Mouse (Mus musculus) cerebellum, postnatal 14 days (tissue): ENCODE results near the gene Gm7075.
"Not testable (repeated sequence)": the region's sequence is repeated elsewhere in the genome, so short reads cannot be mapped to it uniquely, and the experiment has no call there.

Experiments used
- DNase-seq, 2 experiments: peaks; one replicate each; pipeline ENCODE4 v3.0.0; 2021; ENCODE audit warnings: mixed read lengths in 2 of 2

The Gm7075 gene

DNA sequence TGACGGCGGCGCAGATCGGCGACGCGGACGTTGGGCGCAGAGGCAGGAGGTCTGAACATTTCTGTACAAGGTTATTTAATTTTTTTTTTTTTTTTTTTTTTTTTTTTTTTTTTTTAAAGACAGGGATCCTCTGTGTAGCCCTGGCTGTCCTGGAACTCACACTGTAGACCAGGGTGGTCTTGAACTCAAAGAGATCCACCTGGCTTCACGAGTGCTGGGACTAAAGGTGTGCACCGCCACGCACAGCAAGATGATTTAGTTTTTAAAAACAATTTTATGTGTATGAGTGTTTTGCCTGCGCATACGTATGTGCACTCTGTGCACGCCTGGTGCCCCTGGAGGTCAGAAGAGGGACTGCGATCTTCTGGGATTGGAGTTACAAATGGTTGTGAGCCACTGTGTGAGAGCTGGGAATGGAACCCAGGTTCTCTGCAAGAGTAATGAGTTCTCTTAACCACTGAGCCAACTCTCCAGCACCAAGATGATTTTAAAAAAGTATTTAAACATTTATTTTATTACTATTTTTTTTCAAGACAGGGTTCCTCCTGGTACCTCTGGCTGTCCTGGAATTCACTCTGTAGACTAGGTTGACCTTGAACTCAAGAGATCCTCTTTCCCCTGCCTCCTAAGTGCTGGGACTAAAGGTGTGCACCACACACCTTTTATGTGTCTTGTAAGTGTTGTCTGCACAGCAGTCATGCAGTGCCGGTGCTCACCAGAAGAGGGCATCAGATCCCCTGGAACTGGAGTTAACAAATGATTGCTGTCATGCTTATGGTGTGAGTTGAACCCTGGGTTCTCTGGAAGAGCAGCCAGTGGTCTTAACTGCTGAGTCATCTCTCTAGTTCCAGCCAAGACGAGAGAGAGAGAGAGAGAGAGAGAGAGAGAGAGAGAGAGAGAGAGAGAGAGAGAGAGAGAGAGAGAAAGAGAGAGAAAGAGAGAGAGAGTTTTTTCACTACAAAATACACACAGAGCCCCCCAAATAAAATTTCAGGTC, at the start of gene Gm7075:
TSS of gene Gm7075 (minus strand) at position 51 of the 997 bp plus-strand sequence.
- DNase-seq = peak; percentile 47 to 71

GRCm38 (mm10) chr10:63460935-63461334, 39.3 kb upstream of the Gm7075 start:
- DNase-seq = no peak

DNA sequence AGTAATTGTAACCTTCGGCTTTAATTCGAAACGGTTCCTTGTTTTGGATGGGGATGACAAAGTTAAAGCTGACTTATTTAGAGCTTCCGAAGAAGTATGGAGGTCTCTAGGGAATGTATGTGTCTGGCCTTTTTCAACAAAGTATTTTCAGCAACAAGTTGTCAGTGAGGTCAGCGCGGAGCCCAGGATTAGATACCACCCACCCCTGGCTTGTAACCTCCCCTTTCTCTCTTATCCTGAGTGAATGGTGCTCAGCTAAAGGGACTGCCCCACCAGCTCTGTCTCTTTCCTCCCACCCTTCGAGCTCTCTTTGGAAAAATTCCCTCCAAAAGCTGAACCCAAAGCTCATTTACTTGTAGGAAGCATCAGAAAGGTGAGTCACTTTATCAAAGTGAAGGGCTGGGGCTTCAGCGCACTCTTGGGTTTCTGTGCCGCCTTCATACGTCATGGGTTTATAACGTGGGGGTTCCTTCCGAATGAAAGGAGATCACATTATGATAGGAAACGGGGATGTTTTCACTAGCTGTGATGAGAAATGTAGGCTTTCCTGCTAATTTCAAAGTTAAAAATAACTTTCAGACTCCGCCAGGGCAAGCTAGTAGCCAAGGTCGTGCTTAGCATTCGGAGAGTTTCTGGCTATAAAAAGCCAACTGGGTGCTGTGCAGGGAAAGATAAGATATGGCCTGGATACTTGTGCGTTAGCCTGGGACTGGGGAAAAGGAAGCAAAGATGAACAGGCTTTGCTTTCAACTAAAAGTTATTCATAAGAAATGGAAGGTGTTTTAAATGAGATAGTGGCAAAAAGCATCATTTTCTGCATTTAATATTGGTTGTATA, 35.9 kb upstream of the Gm7075 start:
- DNase-seq = no peak

DNA sequence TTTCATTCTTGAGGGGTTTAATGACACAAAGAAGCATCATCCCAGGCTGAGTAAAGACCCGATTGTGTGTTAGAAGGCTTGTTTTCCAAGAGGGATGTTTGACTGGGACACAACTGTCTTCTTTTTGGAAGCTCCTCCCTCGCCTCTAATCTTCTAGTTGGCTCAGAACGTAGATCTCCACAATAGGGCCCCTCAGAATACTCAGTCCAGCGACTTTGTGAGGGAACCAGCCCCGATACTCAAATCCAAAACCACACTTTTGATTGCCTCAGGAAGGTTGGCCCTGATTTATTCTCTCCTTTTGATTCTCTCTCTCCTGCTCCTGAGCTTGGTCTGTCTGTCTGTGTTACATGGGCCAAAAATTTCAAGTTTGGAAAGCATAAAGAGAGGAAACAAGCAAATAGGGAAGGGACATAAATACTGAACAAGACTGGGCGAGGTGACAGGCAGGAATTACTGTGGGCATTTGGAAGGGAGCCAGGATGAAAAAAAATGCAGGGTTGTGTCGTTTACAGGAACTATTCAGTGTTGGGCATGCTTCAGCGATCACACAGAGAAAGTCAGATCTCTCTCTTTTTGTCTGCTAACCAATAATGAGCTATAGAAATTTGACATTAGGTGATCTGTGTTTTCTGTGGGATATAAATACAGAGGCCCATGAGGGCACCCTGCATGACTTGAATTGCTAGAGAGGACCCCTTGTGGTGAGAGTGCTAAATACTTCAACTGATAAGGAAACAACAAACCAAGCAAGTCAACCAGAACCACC, 33.7 kb upstream of the Gm7075 start:
- DNase-seq = peak; percentile 45 to 55

- DNase-seq = no peak
Measured at GRCm38 (mm10) chr10:63453926-63454325, 32.3 kb upstream of the Gm7075 start.

DNA sequence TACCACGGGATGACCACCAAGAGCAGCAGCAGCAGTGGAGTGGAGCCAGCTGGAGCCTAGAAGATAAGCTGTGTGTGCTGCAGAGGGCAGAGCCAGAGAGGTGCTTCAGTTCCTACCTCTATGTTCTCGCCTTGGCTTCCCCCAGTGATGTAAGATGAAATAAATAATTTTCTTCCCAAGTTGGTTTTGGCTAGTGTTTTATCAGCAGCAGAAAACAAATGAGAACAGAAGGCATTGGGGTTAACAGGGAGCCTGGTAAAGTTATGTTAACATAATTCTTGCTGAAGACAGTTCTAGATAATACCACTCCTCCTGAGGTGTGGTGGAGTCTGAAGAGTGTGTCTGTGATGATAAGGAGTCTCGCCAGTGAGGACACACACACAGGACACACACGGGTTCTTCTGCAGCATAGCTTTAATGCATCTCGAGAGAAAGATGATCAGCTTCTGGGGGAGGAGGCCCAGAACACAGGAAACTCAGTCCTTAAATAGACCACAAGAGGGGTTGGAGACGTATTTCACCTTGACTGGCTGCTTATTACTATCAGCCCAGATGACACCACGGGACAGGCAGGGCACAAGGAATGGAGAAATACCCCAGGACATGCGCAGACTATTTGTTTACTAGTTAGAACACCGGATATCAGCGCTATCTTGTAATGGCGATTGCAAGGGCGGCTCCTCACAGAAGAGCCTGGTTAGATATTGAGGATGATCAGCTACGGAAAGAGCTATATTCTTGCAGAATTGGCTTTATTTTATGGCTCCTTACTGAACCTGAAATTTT, 23.2 kb upstream of the Gm7075 start:
- not testable (repeated sequence) for DNase-seq

DNA sequence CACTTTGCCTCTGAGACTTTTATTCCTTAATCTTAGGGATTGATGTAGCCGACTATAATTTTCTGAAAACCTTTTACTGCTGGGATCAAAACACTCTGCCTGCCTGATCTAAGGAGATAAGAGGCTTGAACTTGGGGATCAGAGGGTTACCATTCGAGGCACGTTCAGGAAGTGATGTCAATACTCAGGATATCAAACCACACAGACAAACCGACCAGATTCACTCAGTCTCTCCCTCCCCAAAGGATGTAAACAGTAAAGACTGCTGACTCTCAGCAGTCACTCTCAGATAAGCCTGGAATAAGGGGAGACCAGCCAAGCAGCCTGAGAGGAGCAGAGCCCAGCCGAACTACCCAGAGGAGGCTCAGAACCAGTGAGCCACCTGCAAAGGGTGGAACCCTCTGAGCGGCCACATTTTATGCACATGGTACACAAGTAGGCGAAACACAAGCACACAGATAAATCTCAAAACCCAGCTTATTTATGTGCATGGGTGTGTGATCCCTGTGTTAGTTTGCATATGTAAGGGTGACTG, 18.2 kb upstream of the Gm7075 start:
- no peak for DNase-seq

DNA sequence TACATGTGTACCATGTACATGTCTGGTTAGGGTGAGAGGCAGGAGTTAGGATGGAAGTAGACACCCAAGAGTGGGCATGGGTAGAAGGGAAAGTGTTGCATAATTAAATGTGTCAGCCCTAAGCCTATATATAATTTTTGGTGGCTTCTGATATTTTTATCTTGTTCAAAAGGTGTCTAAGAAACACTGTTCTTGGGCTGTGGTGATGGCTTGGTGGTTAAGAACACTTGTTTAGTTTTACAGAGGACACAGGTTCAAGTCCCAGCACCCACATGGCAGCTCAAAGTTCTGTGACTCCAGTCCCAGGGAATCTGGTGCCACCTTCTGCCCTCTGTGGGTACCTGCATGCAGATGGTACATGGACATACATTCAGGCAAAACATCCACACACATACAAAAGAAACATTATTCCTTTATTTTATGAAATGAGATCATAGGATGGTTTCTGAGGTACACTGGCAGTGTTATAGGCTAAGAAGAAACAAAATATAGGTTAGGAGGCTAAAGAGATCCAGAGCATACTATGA, 17.2 kb upstream of the Gm7075 start:
- DNase-seq = no peak

DNA sequence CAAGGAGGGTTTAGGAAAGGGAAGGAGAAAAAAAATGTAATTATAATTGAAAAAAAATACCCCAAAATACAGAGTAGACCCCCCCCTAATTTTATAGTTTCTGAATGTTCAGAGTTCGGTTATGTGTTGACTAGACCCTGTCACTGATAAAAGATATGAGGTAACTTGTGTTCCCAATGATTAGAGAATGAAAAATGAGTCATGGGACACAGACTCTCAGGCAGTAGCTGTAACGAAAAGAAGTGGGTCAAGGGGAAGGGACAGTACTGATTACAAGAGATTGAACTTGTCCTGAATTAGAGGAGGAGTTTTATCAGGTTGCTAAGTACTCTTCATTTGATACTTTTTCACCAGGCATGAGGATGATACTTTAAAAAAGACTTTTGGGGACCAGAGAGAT, 11.3 kb upstream of the Gm7075 start:
- no peak for DNase-seq

- DNase-seq = no peak
Measured at GRCm38 (mm10) chr10:63432099-63432498, 10.5 kb upstream of the Gm7075 start.

DNA sequence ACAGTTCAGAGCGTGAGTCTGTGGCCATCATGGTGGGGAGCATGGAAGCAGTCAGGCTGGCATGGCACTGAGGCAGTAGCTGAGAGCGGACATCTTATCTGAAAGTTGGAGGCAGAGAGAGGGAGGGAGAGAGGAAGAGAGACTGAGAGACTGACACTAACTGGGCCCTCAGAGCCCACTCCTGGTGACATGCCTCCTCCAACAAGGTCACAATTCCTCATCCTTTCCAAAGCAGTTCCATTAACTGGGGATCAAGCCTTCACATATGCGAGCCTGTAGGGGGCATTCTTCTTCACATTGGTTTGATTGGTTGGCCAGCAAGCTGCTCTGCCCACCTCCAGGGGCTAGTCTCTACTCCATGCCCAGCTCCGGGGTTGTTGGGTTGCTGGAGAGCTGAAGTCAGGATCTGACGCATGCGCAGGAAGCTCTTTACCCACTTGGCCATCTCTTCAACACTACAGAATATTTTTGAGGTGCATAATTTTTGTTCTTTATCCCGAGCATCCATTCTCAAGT, 9.7 kb upstream of the Gm7075 start:
- DNase-seq = no peak

DNA sequence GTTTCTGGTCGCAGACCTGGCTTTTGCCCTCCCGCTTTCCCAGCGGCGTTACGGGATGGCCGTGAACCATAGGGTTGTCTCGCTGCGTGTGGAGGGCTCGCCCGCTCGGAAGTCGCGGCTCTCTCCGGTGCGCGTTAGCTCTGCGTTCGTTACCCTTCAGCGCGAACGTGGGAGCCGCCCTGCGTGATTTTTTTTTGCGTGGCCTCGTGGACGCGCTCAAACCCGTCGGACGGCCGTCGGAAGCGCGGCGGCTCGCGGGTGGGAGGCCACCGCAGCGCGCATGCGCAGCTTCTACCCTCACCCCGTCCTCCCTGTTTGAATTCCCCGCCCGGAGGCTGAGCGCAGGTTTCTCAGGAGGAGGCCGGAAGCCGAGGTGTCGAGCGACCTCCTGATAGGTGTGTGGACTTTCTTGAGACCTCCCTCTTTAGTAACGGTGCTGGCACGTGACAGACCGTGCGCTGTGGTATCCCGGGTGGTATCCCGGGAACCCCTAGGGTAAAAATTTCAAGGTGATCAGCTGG, 8.3 kb upstream of the Gm7075 start, which contains the start of gene Ctnna3:
TSS of gene Ctnna3 (plus strand) at position 314 of the 521 bp plus-strand sequence.
- peak; percentile 91 for DNase-seq

- peak; percentile 99 to 100 for DNase-seq
Measured at GRCm38 (mm10) chr10:63429380-63429779, 7.8 kb upstream of the Gm7075 start.

DNA sequence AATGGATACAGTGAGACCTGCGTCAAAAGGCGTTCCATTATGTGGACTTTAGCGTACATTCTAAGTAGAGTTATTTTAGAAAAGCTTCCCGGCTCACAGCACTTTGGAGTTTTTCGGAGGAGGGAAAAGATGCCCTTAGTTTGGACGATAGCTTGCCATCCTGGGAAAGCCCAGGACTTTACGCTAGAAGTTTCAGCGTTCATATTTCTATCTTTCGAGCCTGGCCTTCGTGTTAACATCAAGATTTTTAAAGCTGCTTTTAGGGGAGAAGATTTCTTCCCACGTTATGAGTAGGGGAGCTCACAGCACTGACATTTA, 7.4 kb upstream of the Gm7075 start:
- peak in 1 of 2 experiments; percentile 9 for DNase-seq

- DNase-seq = peak; percentile 33 to 49
Measured at GRCm38 (mm10) chr10:63428243-63429022, 6.8 kb upstream of the Gm7075 start.

DNA sequence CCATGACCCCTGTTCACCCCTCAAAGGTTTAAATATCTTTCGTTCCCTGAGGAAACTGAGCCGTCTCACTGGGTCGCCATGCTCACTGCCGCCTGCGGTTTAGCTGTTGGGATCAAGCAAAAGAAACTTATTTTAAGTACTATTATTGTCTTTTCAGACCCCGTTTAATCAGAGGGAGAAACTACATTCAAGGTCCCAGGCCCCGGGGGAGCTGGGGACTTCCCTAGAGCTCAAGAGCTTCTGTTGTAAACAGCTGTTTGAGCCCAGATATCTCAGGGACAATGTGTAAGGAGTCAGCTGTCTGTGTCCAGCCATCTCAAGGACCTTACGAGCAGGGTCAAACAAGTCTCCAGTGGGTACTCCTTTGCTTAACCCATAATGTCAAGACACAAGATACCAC, 5.6 kb upstream of the Gm7075 start:
- no peak for DNase-seq

DNA sequence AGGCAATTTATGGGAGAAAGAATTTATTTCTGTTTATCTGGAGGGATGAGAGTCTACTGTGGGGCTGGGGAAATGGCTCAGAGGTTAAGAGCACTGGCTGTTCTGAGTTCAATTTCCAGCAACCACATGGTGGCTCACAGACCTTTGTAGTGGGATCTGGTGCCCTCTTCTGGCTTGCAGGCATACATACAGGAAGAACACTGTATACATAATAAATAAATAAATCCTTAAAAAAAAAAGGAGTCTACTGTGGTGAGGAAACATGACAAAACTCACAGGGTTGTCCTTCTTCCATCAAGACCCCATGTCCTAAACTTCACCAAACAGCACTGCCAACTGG, 2.9 kb upstream of the Gm7075 start:
- peak; percentile 44 to 48 for DNase-seq

GRCm38 (mm10) chr10:63423591-63424474, 2.2 kb upstream of the Gm7075 start:
- no peak for DNase-seq

DNA sequence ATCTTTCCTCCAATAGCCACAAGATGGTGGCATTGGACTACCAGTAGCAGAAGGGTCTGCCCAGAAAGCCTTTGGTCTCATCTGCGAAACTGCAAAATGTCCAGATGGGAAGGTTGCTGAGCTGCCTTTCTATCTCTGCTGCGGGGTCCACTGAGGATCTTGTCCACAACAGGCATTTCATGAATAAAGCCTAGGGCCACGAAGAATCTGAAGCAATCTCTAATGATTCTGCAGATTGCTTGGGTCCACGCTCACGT, 1.1 kb upstream of the Gm7075 start:
- DNase-seq = peak in 1 of 2 experiments; percentile 17
